13 mouse cellular contexts compared by ENCODE assay signal in genomic region chr3:49643871-49644270, GRCm38 (mm10).
DNase-seq lines count a peak whose midpoint lies in the region; ATAC-seq and TF ChIP-seq lines count a peak whose summit lies in the region.
"Had no signal": no experiment of that assay in that cellular context is flagged by ENCODE, and none has a peak within 500 bp of the region (broad histone marks: within the 10 kb centered on the region; RNA-seq: fewer than 3 reads in every experiment).

No protein-coding gene starts in this region.

- no peaks in the 10 kb centered on the region for H3K27me3 ChIP-seq in heart, embryonic 10.5 days (ENCODE audit: insufficient read depth, poor library complexity, severe bottlenecking)
- H3K27me3 ChIP-seq in midbrain, embryonic 11.5 days (ENCODE audit: control insufficient read depth, insufficient read depth, low read length), result no peaks in the 10 kb centered on the region
- H3K27me3 ChIP-seq in midbrain, postnatal 0 days (ENCODE audit: insufficient read depth, low read length), result no peaks in the 10 kb centered on the region
- H3K27me3 ChIP-seq in embryonic facial prominence, embryonic 13.5 days, result no peaks in the 10 kb centered on the region
- H3K27me3 ChIP-seq in limb, embryonic 15.5 days, result no peaks in the 10 kb centered on the region

- WGBS in heart, embryonic 10.5 days, result 89% methylated on average over 8 of the region's 8 CpGs
- 93% methylated on average over 8 of the region's 8 CpGs for WGBS in midbrain, embryonic 11.5 days
- WGBS in midbrain, postnatal 0 days, result 94% methylated on average over 8 of the region's 8 CpGs
- 93% methylated on average over 8 of the region's 8 CpGs for WGBS in embryonic facial prominence, embryonic 13.5 days
- 82% methylated on average over 8 of the region's 8 CpGs for WGBS in limb, embryonic 15.5 days

- DNase-seq in heart, embryonic 10.5 days (ENCODE audit: low spot score), result no peak
- no peak for DNase-seq in heart, postnatal 4 days
- DNase-seq in midbrain, embryonic 11.5 days (ENCODE audit: low spot score, missing footprints), result no peak
- DNase-seq in midbrain, postnatal 0 days (ENCODE audit: low spot score), result no peak
- DNase-seq in thymus, adult 18-20 months, result no peak
- no peak for DNase-seq in c-Kit-positive CD71-positive TER-119-positive erythroid progenitor cells, embryonic 14.5 days (ENCODE audit: low spot score)
- DNase-seq: cerebellum, adult 2 months; liver, postnatal 0 days; lung, postnatal 36 days; right cerebral cortex, adult 18-20 months had no signal

- H3K4me2 ChIP-seq in midbrain, embryonic 11.5 days, result no peak overlapping the region
- no peak overlapping the region for H3K4me2 ChIP-seq in midbrain, postnatal 0 days (ENCODE audit: low read depth, low read length, poor library complexity, severe bottlenecking)
- H3K4me2 ChIP-seq in embryonic facial prominence, embryonic 13.5 days, result no peak overlapping the region
- H3K4me2 ChIP-seq in limb, embryonic 15.5 days, result no peak overlapping the region

- peak; percentile 54; the same call in 1 of the 2 replicates for ATAC-seq in midbrain, embryonic 11.5 days (ENCODE audit: low FRiP score)
- no peak for ATAC-seq in midbrain, postnatal 0 days (ENCODE audit: low FRiP score)
- ATAC-seq in embryonic facial prominence, embryonic 13.5 days (ENCODE audit: insufficient number of reproducible peaks, insufficient read depth, low FRiP score, low TSS enrichment, low read depth), result 0 out of 2 replicates have a peak, but pooled peaks have one; percentile 52
- no peak for ATAC-seq in limb, embryonic 15.5 days (ENCODE audit: insufficient number of reproducible peaks, low FRiP score, low TSS enrichment, low read depth)
- ATAC-seq: hindbrain, embryonic 16.5 days; liver, postnatal 0 days had no signal

- no peaks in the 10 kb centered on the region for H3K9me3 ChIP-seq in heart, embryonic 10.5 days
- H3K9me3 ChIP-seq in midbrain, embryonic 11.5 days (ENCODE audit: control insufficient read depth, low read length), result no peaks in the 10 kb centered on the region
- H3K9me3 ChIP-seq in midbrain, postnatal 0 days (ENCODE audit: low read length), result no peaks in the 10 kb centered on the region
- no peaks in the 10 kb centered on the region for H3K9me3 ChIP-seq in embryonic facial prominence, embryonic 13.5 days
- no peaks in the 10 kb centered on the region for H3K9me3 ChIP-seq in limb, embryonic 15.5 days

- no peaks in the 10 kb centered on the region for H3K36me3 ChIP-seq in heart, embryonic 10.5 days
- H3K36me3 ChIP-seq in midbrain, embryonic 11.5 days (ENCODE audit: control insufficient read depth, insufficient read depth, low read length), result no peaks in the 10 kb centered on the region
- H3K36me3 ChIP-seq in midbrain, postnatal 0 days (ENCODE audit: insufficient read depth, low read length), result no peaks in the 10 kb centered on the region
- H3K36me3 ChIP-seq in embryonic facial prominence, embryonic 13.5 days, result no peaks in the 10 kb centered on the region
- H3K36me3 ChIP-seq in limb, embryonic 15.5 days, result no peaks in the 10 kb centered on the region

- no peak overlapping the region for H3K4me3 ChIP-seq in heart, embryonic 10.5 days
- no peak overlapping the region for H3K4me3 ChIP-seq in midbrain, embryonic 11.5 days (ENCODE audit: low read depth, low read length)
- no peak overlapping the region for H3K4me3 ChIP-seq in midbrain, postnatal 0 days (ENCODE audit: low read depth, low read length)
- H3K4me3 ChIP-seq in embryonic facial prominence, embryonic 13.5 days, result no peak overlapping the region
- H3K4me3 ChIP-seq in limb, embryonic 15.5 days, result no peak overlapping the region

- H3K27ac ChIP-seq in heart, embryonic 10.5 days, result peak overlapping the region; percentile 69; the same call in 1 of the 2 replicates
- H3K27ac ChIP-seq in midbrain, embryonic 11.5 days (ENCODE audit: low read depth, low read length), result no peak overlapping the region
- no peak overlapping the region for H3K27ac ChIP-seq in midbrain, postnatal 0 days (ENCODE audit: low read depth, low read length)
- peak overlapping the region; percentile 66; the same call in 1 of the 2 replicates for H3K27ac ChIP-seq in embryonic facial prominence, embryonic 13.5 days
- H3K27ac ChIP-seq in limb, embryonic 15.5 days, result peak overlapping the region; percentile 43; the same call in 1 of the 2 replicates

- TF ChIP-seq CTCF in midbrain, postnatal 0 days (IDR thresholded peaks at IDR 0.05), result no peak

- H3K9ac ChIP-seq in midbrain, embryonic 11.5 days (ENCODE audit: low read length), result no peak overlapping the region
- no peak overlapping the region for H3K9ac ChIP-seq in midbrain, postnatal 0 days (replicated peaks; ENCODE audit: low read length, poor library complexity, severe bottlenecking)
- H3K9ac ChIP-seq in embryonic facial prominence, embryonic 13.5 days, result no peak overlapping the region
- no peak overlapping the region for H3K9ac ChIP-seq in limb, embryonic 15.5 days
- H3K9ac ChIP-seq: liver, postnatal 0 days had no signal

- H3K4me1 ChIP-seq in heart, embryonic 10.5 days, result peaks cover 6% of the 10 kb centered on the region; the same call in 1 of the 2 replicates
- no peaks in the 10 kb centered on the region for H3K4me1 ChIP-seq in midbrain, embryonic 11.5 days (ENCODE audit: control insufficient read depth, insufficient read depth, low read length)
- H3K4me1 ChIP-seq in midbrain, postnatal 0 days (ENCODE audit: insufficient read depth, low read length), result no peaks in the 10 kb centered on the region
- peaks cover 14% of the 10 kb centered on the region for H3K4me1 ChIP-seq in embryonic facial prominence, embryonic 13.5 days
- peaks cover 7% of the 10 kb centered on the region; the same call in 1 of the 2 replicates for H3K4me1 ChIP-seq in limb, embryonic 15.5 days

Comparison
In these comparisons a context has a peak if more than half of its experiments do, and no peak if none do; other contexts are left out.
1. ATAC-seq: peak in midbrain, embryonic 11.5 days (single experiment) and embryonic facial prominence, embryonic 13.5 days (single experiment); none in midbrain, postnatal 0 days (single experiment) and limb, embryonic 15.5 days (single experiment).
2. H3K27ac ChIP-seq: peak in heart, embryonic 10.5 days (single experiment), embryonic facial prominence, embryonic 13.5 days (single experiment) and limb, embryonic 15.5 days (single experiment); none in midbrain, embryonic 11.5 days (single experiment) and midbrain, postnatal 0 days (single experiment).